Mouse (Mus musculus) layer of hippocampus, postnatal 36 days (tissue): ENCODE measurements around the gene Gm49601. TPM values are rescaled to one million over a fixed set of nuclear protein-coding genes. Genes with fewer than 3 reads are reported as not detected.

Source experiments
- DNase-seq, 2 experiments: peaks; one replicate each; pipeline ENCODE4 v3.0.0; 2022
- total RNA-seq, 2 experiments: library from RNA; stranded (reverse); gene quantifications; 2 replicates each; pipeline ENCODE4 v1.2.3; 2021

Gene Gm49601
- total RNA-seq, 2 experiments from 2014 or later: 172 to 185 TPM

DNA sequence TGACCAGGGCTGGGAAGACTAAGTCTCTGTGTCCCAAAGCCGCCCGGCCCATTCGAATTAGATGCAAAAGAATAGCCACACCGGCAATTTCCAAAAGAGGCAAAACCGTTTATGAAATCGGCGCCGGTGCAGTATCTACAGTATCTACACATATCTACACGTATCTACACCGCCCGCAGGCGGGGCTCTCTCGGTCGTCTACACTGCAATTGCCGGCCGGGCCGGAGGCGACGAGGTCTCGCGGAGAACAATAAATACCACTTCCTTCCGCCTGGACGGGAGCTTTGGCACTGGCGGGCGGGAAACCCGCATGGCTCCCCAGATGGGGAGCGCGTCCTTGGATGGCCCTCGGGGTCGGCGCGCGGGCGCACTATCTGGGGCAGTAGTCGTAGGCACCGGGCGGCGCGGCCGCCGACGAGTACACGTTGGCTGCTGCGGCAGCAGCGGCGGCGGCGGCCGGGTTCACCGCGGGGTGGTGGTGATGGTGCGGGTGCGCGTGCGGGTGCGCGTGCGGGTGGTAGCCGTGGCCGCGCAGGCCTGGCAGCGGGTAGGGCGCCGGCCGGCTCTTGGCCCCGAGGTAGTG, 44.5 kb downstream of the Gm49601 start:
- DNase-seq: peak in 1 of 2 experiments; percentile 9

DNA sequence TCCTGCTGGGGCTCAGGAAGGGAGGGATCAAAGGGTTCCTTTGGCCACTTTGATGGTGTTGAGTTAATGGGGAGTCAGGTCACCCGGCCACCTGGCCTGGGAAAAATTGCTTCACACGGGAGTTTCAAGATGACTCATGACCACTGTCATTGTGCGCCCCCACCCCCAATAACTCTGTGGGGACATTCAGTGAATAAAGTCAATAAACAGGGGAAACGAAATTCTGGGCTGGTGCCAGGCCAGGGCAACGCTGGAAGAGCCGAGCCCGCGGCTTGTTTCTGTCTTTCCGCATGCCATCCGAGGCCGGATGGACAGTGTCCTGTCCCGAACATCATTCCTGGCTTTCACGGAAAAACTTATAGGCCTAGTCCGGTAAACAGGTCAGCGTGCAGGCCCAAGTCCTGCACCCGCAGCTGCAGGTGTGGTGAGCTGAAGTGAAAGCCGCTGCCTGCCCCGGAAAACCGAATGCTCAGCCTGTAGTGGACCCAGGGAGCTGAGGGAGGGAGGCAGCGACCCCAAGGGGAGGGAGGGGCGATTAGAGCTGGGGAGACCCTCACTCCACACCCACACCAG, 45.1 kb downstream of the Gm49601 start:
- no peak for DNase-seq

- no peak for DNase-seq
Observed at GRCm38 (mm10) chr16:18580389-18580788, 45.8 kb downstream of the Gm49601 start.

DNA sequence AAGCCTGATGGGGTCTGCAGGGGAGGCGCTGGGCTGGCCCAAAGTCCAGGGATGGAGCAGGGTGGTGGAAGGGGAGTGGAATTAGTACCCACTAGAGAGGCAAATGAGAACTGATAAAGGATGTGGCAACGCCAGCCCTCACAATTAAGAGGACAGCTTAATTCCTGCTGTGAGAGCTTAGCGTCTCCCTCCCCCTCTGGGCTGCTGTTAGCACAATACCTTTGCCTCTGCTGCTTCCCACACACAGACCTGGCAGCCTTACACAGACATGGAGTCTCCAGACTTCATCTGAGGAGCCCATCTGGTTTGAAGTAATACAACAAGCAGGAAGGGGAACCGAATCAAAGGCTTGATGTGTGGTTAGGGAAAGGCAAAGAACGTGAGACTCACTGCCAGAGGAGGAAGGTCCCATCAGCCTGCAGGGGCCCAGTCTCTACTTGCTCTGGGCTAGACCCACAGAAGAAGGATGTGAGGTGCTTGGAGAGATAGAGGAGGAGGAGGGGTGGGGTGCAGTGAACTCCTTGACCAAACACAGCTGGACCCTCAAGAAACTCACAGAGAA, 48.5 kb downstream of the Gm49601 start:
- DNase-seq: no peak

DNA sequence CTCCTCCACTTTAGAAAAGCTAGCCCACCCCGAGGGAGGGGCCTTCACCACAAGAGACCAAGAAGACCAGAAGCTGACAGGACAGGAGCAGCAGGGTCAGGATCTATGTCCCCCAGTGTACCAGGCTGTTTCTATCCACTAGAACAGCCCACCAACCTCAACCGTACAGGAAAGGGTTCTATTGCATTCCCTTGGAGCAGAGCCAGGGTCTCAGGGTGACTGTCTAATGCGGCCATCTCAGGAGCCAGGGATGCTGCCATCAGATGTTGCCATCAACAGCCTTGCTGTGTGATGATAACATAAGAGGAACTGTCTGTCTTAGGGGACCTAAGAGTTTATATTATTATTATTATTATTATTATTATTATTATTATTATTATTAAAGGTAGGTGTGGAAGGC, 49.2 kb downstream of the Gm49601 start:
- DNase-seq: no peak

GRCm38 (mm10) chr16:18574196-18574595, 52.0 kb downstream of the Gm49601 start:
- no peak for DNase-seq

Other genes starting within 250 kb of the Gm49601 start
- gene Txnrd2, start 200.0 kb downstream of the Gm49601 start, total RNA-seq: 10 to 100 TPM; 19.6 to 21.7 TPM
- 10 to 100 TPM; 66.3 to 68.1 TPM for gene Comt, start 199.6 kb downstream of the Gm49601 start, total RNA-seq
- 1 to 10 TPM; 6.6 to 6.9 TPM for gene Gnb1l, start 127.7 kb downstream of the Gm49601 start, total RNA-seq
- 10 to 100 TPM; 10.0 to 11.5 TPM for gene Rtl10, start 127.5 kb downstream of the Gm49601 start, total RNA-seq
- 1 to 10 TPM; 1.3 to 1.5 TPM for gene Tbx1, start 35.8 kb downstream of the Gm49601 start, total RNA-seq
- 1 to 10 TPM in 1 of 2 experiments, under 1 TPM in 1; 0.85 to 1.2 TPM for gene Gp1bb, start 4.0 kb downstream of the Gm49601 start, total RNA-seq
- gene Sept5, start 3.5 kb upstream of the Gm49601 start, total RNA-seq: 100 to 1,000 TPM; 548 to 589 TPM
- gene Cldn5, start 150.4 kb upstream of the Gm49601 start, total RNA-seq: 10 to 100 TPM; 42.0 to 47.4 TPM
- 100 to 1,000 TPM in 1 of 2 experiments, 10 to 100 TPM in 1; 99.9 to 104 TPM for gene Ufd1, start 185.4 kb upstream of the Gm49601 start, total RNA-seq
- 1 to 10 TPM; 2.5 to 3.2 TPM for gene Cdc45, start 185.6 kb upstream of the Gm49601 start, total RNA-seq
- 10 to 100 TPM; 24.4 to 27.5 TPM for gene 2510002D24Rik, start 210.2 kb upstream of the Gm49601 start, total RNA-seq
- 10 to 100 TPM in 1 of 2 experiments, 1 to 10 TPM in 1; 5.4 to 12.2 TPM for gene Gm28539, start 210.2 kb upstream of the Gm49601 start, total RNA-seq